Mouse (Mus musculus) right cerebral cortex, adult 2 months (tissue): ENCODE data around the gene Olfr1115.
"Not testable (repeated sequence)": the region's sequence is repeated elsewhere in the genome, so short reads cannot be mapped to it uniquely, and the experiment has no call there.

Experiments
- DNase-seq, 2 experiments: peaks; one replicate each; pipeline ENCODE4 v3.0.0; 2021 to 2022; ENCODE audit warnings: low spot score in 2 of 2

The Olfr1115 gene

GRCm38 (mm10) chr2:87247713-87248112 is at the start of gene Olfr1115:
Gene Olfr1115, plus strand, starts transcription at chr2:87248013.
- DNase-seq: no peak

- DNase-seq: no peak
Measured at GRCm38 (mm10) chr2:87208670-87209069, 39.1 kb upstream of the Olfr1115 start, which contains the start of gene Olfr1113. Gene Olfr1113, plus strand, starts transcription at chr2:87208970.

GRCm38 (mm10) chr2:87267234-87267633 is 19.4 kb downstream of the Olfr1115 start, which contains the start of gene Olfr1116:
Gene Olfr1116, plus strand, starts transcription at chr2:87267534.
- no peak for DNase-seq

- DNase-seq: not testable (repeated sequence)
Measured at GRCm38 (mm10) chr2:87293977-87294376, 46.2 kb downstream of the Olfr1115 start.
